Mouse (Mus musculus) testis, adult 2 months (tissue): ENCODE results near the gene Vti1a.

Source experiments
- CTCF ChIP-seq: fragments of 200-500 bp; IDR thresholded peaks from 2 replicates; pipeline ENCODE4 v1.5.1; 2012; ENCODE audit warnings: low read depth, mild to moderate bottlenecking, inconsistent platforms, low read length, moderate library complexity; ENCODE audit not compliant: control insufficient read depth, insufficient read depth, insufficient replicate concordance
- POLR2A ChIP-seq: fragments of 200-500 bp; IDR thresholded peaks from 2 replicates; pipeline ENCODE4 v1.6.1; 2012; ENCODE audit warnings: low read depth, mild to moderate bottlenecking, inconsistent platforms, low read length, moderate library complexity; ENCODE audit not compliant: control insufficient read depth

DNA sequence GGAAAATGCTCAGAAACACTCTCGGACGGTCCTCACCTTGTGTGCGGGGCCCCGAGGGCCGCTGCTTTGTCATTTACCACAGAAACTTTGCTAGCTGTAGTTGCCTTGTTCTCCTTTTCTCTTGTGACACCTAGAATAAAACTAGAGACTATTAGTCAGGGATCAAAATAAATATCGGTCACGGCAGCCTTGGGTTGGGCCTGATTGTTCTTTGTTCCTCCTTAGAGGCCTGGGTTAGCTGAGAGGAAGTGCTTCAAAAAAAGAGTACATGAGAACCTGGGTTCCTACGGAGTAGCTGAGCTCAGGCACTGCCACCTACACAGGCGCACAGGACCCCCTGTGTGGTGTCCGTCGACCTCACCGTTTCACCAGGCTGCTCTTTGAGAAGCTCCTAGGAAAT is 253.8 kb downstream of the Vti1a start:
- no peak for TF ChIP-seq CTCF
- TF ChIP-seq POLR2A = no peak
